Mouse (Mus musculus) kidney, embryonic 15.5 days (tissue): ENCODE measurements around the gene Gm5089. TPM values are rescaled to one million over a fixed set of nuclear protein-coding genes. Genes with fewer than 3 reads are reported as not detected.

ENCODE experiments used
- ATAC-seq: fragments of 200-750 bp; cut with Nextera tagmentation; replicated peaks from 2 replicates; pipeline ENCODE4 v1.8.0; 2017; ENCODE audit warnings: moderate TSS enrichment; ENCODE audit not compliant: low FRiP score
- H3K27ac ChIP-seq: fragments of 300-500 bp; sonication (generic); 2 replicates; pipeline ENCODE4 v1.5.1; 2015; ENCODE audit warnings: mild to moderate bottlenecking, inconsistent platforms
- H3K27me3 ChIP-seq: fragments of 300-500 bp; sonication (generic); 2 replicates; pipeline ENCODE4 v1.6.1; 2015; ENCODE audit warnings: inconsistent platforms
- H3K36me3 ChIP-seq: fragments of 300-500 bp; sonication (generic); 2 replicates; pipeline ENCODE4 v1.6.1; 2015; ENCODE audit warnings: inconsistent platforms
- H3K4me1 ChIP-seq: fragments of 300-500 bp; sonication (generic); 2 replicates; pipeline ENCODE4 v1.6.1; 2015; ENCODE audit warnings: inconsistent platforms
- H3K4me2 ChIP-seq: fragments of 300-500 bp; sonication (generic); 2 replicates; pipeline ENCODE4 v1.6.1; 2015; ENCODE audit warnings: moderate library complexity, mild to moderate bottlenecking, inconsistent platforms
- H3K4me3 ChIP-seq: fragments of 300-500 bp; sonication (generic); replicated peaks from 2 replicates; pipeline ENCODE4 v1.5.1; 2015; ENCODE audit warnings: mild to moderate bottlenecking, inconsistent platforms
- H3K9ac ChIP-seq: fragments of 300-500 bp; sonication (generic); 2 replicates; pipeline ENCODE4 v1.6.1; 2015; ENCODE audit warnings: mild to moderate bottlenecking, inconsistent platforms
- H3K9me3 ChIP-seq: fragments of 300-500 bp; sonication (generic); replicated peaks from 2 replicates; pipeline ENCODE4 v1.6.1; 2016; ENCODE audit warnings: inconsistent platforms
- WGBS: fragments of 180-500 bp; shearing (Covaris S2); methylation state at CpG from one replicate; pipeline ENCODE4 v1.1.7; 2015; ENCODE audit warnings: mixed read lengths; 5-methylcytosine and 5-hydroxymethylcytosine counted together
- polyA plus RNA-seq: library from polyadenylated mRNA; unstranded; fragments of >200 nt; fragmentation: Nextera tagmentation; extraction: Ambion mirVana; gene quantifications from 2 replicates; pipeline ENCODE4 v1.2.1, GENCODE M21; 2015

Gm5089 gene
- polyA plus RNA-seq, 1 experiment from 2014 or later = 0.10 TPM

DNA sequence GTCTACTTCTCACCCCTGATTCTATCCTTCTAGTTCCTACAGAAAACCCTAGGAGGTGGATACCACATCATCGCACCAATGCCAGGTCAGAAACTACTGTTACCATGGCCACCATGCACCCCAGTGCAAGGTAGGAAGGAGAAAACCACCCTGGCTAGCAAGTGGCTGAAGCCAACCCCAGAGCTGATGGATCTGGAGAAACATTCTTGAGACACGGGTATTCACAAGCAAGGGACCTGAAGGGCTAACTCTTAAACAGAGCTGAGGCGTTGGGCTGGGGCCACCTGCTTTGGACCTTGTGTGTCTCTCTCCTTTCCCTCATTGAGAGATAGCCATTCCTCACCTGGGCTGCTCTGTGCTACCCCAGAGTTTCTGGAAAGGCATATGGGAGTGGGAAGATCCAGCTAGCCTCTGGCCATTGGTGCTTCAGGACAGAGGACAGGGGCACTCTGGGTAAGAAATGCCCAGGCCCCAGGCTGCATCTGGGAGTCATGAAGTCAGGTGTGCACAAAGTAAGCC is 47.4 kb downstream of the Gm5089 start:
- Histone ChIP-seq H3K27me3 (peaks cover 67% of the 10 kb centered on the region), H3K27ac (no peak overlapping the region), H3K9me3 (no peaks in the 10 kb centered on the region), H3K4me2 (no peak overlapping the region), H3K4me3 (no peak overlapping the region), H3K4me1 (peaks cover 18% of the 10 kb centered on the region), H3K9ac (no peak overlapping the region), H3K36me3 (no peaks in the 10 kb centered on the region)
- 87% methylated on average over 3 of the region's 3 CpGs for WGBS
- ATAC-seq = no peak

DNA sequence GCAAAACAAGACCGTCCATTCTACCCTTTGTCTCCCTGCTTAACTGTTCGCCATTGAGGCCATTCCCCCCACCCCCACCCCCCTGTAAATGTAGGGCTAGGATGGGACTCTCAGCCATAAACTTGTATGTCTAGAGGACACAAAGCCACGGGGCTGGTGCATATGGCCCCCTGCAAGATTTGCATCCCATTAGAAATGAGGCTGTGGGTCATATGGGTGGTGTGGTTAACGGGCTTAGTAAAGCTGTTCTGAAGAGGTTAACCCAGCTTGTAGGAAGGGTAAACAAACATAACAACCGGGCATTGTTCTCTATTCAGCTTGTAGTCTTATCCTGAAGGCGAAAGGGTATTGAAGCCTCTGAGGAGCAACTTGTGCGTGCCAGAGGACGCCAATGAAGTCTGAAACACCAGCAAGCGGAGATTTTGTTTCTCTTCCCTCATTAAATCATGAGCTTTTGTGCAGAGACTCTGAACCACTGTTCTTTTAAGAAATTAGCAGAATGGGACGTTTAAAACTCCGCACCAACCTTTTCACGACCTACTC is 48.1 kb downstream of the Gm5089 start:
- Histone ChIP-seq H3K27ac (no peak overlapping the region), H3K36me3 (no peaks in the 10 kb centered on the region), H3K4me3 (no peak overlapping the region), H3K4me2 (no peak overlapping the region), H3K27me3 (peaks cover 60% of the 10 kb centered on the region), H3K9me3 (no peaks in the 10 kb centered on the region), H3K4me1 (peaks cover 18% of the 10 kb centered on the region), H3K9ac (no peak overlapping the region)
- 47% methylated on average over 12 of the region's 12 CpGs for WGBS
- no peak for ATAC-seq

DNA sequence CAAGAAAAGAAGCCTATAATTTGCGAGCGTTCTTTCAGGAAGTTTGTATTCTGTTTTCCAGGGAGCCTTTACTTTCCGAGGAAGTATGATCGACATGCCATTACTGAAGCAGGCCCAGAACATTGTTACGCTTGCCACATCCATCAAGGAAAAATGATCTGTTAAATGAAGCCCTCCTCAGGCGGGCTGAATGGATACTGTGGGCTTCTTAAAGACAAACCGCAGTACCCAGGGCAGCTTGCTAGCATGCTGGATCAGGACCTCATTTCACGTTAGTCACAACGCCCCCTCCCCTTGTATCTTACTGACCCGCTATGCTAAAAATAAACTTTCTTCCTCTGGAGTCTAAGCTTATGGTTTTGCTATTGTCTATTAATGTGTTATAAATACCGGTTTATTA is 49.0 kb downstream of the Gm5089 start:
- Histone ChIP-seq H3K4me3 (no peak overlapping the region), H3K36me3 (no peaks in the 10 kb centered on the region), H3K27ac (no peak overlapping the region), H3K4me1 (peaks cover 16% of the 10 kb centered on the region), H3K27me3 (peaks cover 51% of the 10 kb centered on the region), H3K9me3 (no peaks in the 10 kb centered on the region), H3K4me2 (no peak overlapping the region), H3K9ac (no peak overlapping the region)
- whole genome bisulfite sequencing = 68% methylated on average over 11 of the region's 11 CpGs
- ATAC-seq = no peak

DNA sequence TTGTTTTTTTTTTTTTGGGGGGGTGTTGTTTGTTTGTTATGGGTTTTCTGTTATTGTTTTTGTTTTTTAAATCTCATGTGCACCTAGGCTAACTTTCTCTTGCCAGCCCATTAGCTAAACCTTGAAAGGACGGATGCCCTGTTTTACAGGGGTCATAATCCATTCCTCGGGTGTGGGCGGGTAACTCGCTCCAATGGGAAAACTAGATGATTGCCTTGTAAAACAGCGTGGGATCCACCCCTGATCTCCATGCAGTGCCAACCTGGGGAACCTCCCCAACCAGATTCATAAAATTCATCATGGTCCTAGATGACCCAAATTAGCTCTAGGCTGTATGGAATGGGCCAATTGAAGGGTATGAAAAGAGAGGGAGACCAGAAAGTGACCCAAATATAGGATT is 51.0 kb downstream of the Gm5089 start:
- ATAC-seq = no peak
- Histone ChIP-seq H3K4me2 (no peak overlapping the region), H3K27me3 (peaks cover 31% of the 10 kb centered on the region), H3K9ac (no peak overlapping the region), H3K4me1 (no peaks in the 10 kb centered on the region), H3K27ac (no peak overlapping the region), H3K4me3 (no peak overlapping the region), H3K36me3 (no peaks in the 10 kb centered on the region), H3K9me3 (no peaks in the 10 kb centered on the region)
- WGBS = 54% methylated on average over 5 of the region's 5 CpGs

DNA sequence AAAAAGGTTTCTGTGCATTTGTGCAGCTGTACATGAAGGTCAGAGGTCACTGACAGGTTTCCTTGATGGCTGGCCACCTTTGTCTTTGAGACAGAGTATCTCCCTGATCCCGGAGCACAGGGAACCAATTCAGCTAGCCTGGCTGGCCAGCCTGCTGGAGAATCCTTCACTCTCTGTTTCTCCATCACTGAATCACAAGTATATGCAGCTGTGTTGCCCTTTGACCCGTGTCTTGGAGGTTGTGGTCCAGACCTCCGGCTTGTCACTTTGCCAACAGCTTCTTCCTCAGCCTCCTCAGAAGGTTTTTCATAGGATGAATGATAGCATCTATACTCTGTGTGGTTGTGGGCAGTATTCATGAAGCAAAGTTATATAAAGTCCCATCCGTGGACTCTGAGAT is 52.2 kb downstream of the Gm5089 start:
- ATAC-seq = no peak
- Histone ChIP-seq H3K4me2 (no peak overlapping the region), H3K4me1 (no peaks in the 10 kb centered on the region), H3K9ac (no peak overlapping the region), H3K4me3 (no peak overlapping the region), H3K27ac (no peak overlapping the region), H3K27me3 (peaks cover 19% of the 10 kb centered on the region), H3K9me3 (no peaks in the 10 kb centered on the region), H3K36me3 (no peaks in the 10 kb centered on the region)
- WGBS = 62% methylated on average over 4 of the region's 4 CpGs

DNA sequence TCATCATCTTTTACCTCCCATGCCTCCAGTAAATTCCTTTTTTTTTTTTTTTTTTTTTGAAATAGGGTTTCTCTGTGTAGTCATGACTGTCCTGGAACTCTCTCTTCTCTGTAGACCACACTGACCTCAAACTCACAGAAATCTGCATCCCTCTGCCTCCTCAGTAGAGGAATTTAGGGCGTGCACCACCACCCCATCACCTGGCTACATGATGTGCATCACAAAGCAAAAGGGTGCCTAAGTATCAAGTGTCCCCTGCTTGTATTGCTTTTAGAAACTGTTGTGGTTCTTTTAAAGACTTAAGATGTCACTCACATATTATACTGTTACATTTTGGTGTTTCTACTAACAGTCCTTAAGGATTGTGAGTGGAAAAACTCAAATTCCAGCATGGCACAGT is 57.8 kb downstream of the Gm5089 start:
- H3K4me1 ChIP-seq = 0 out of 2 replicates have a peak, but pooled peaks cover 3% of the 10 kb centered on the region
- peaks cover 3% of the 10 kb centered on the region; the same call in 1 of the 2 replicates for H3K27me3 ChIP-seq
- H3K4me2 ChIP-seq = no peak overlapping the region
- H3K9me3 ChIP-seq = no peaks in the 10 kb centered on the region
- H3K9ac ChIP-seq = no peak overlapping the region
- H3K36me3 ChIP-seq = no peaks in the 10 kb centered on the region
- WGBS = 65% methylated on average over 1 of the region's 1 CpGs
- no peak overlapping the region for H3K27ac ChIP-seq
- no peak for ATAC-seq
- H3K4me3 ChIP-seq = no peak overlapping the region

DNA sequence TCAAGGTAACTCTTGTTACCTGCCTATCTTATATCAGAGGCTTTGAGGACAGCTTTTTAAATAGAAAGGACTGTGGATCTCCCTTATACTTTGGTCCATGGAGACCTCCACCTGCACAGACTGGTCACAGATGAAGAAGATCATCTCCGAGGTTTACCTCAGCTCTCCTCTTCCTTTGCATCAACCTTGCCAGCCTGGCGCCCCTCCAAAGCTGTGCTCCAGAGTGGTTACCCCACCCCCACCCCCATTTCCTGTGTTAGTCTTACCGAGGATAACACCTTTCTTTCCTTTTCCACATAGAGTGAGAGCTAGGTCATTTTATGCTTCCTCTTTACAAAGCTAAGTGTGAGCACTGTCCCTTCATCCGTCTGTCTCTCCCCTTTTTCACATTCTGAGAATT is 60.0 kb downstream of the Gm5089 start:
- H3K4me3 ChIP-seq = no peak overlapping the region
- H3K27ac ChIP-seq = no peak overlapping the region
- 43% methylated on average over 4 of the region's 4 CpGs for WGBS
- H3K9me3 ChIP-seq = no peaks in the 10 kb centered on the region
- H3K4me2 ChIP-seq = no peak overlapping the region
- H3K27me3 ChIP-seq = peaks cover 12% of the 10 kb centered on the region; the same call in 1 of the 2 replicates
- no peak overlapping the region for H3K9ac ChIP-seq
- no peak for ATAC-seq
- H3K4me1 ChIP-seq = 0 out of 2 replicates have a peak, but pooled peaks cover 3% of the 10 kb centered on the region
- H3K36me3 ChIP-seq = no peaks in the 10 kb centered on the region

DNA sequence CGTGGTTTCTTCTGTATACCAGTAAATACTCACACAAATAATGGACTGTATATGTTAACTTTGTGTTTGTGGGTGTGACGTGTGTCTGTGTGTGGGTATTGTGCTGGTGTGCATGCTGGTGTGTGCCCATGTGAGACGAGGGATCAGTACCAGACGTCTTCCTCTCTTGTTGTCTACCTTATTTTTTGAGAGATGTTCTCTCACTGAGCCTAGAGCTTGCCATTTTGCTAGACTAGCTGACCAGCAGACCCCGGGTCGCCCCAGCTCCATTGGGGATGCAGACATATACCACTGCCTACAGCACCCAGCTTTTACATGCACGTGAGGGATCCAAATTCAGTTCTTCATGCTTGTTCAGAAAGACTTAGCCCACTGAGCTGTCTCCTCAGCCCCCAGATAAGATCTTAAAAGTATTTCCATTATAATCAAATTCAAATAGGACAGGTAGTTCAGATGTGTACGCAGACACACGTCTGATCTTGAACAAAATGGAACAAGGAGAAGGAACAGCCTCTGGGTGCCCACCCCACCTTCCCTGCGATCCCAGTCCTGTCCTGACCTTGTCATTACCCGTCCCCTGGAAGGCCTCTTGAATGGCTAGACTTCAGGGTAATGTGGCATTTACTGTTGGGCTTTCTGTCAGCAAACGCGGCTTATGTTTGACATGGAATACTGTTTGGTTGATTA is 61.1 kb downstream of the Gm5089 start:
- H3K27me3 ChIP-seq = peaks cover 17% of the 10 kb centered on the region
- no peak for ATAC-seq
- no peak overlapping the region for H3K4me2 ChIP-seq
- 87% methylated on average over 13 of the region's 13 CpGs for WGBS
- H3K4me3 ChIP-seq = no peak overlapping the region
- no peaks in the 10 kb centered on the region for H3K9me3 ChIP-seq
- no peak overlapping the region for H3K9ac ChIP-seq
- H3K36me3 ChIP-seq = no peaks in the 10 kb centered on the region
- 0 out of 2 replicates have a peak, but pooled peaks cover 7% of the 10 kb centered on the region for H3K4me1 ChIP-seq
- H3K27ac ChIP-seq = no peak overlapping the region

DNA sequence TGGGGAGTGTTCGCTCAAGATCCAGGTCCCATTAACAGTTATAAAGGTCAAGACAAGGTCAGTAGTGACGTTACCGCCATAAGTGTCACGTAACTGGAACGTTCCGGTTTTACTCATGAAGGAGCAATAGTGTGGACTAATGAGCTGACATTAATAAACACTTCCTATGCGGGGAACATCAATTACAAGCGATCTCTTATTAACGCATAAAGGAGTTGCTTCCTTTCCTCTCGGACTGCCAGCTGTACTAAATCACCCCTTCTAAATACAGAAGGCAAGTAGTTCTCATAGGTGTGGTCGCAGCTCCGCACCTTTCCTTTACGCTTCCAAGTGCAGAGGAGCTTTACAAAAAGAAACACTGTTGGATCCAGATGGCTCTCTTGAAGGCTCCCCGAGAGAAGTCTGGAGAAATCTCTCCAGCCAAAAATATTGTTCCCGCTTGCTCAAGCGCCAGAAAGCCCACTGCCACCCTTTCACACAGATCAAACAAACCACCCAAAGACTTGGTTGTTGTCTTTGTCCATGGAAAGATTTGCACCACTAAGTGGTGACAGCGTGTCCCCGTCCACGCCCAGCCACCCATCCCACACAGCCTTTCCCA is 62.4 kb downstream of the Gm5089 start:
- ATAC-seq = no peak
- Histone ChIP-seq H3K27ac (no peak overlapping the region), H3K9me3 (no peaks in the 10 kb centered on the region), H3K4me3 (no peak overlapping the region), H3K4me2 (no peak overlapping the region), H3K4me1 (0 out of 2 replicates have a peak, but pooled peaks cover 13% of the 10 kb centered on the region), H3K27me3 (peaks cover 27% of the 10 kb centered on the region), H3K9ac (no peak overlapping the region), H3K36me3 (no peaks in the 10 kb centered on the region)
- 42% methylated on average over 19 of the region's 19 CpGs for WGBS

DNA sequence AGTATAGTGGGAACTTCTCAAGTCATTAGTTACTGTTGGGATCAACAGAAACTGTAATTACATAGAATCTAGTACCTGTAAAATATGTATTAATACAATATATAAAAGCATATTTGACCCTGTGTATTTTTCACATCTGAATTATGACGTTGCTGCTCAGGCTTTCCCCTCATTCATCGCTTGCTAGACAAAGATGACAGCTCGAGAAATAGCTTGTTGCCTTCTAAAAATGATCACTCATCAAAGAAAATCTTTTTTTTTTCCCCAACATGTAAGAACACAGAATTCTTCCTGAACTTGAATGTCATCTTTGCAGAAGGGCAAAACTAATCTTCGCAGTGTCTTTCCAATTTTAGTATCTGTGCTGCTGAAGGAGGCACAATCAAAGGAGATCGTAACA is 63.1 kb downstream of the Gm5089 start:
- no peaks in the 10 kb centered on the region for H3K36me3 ChIP-seq
- no peak for ATAC-seq
- no peak overlapping the region for H3K4me3 ChIP-seq
- H3K9ac ChIP-seq = no peak overlapping the region
- no peak overlapping the region for H3K4me2 ChIP-seq
- H3K4me1 ChIP-seq = 0 out of 2 replicates have a peak, but pooled peaks cover 13% of the 10 kb centered on the region
- 89% methylated on average over 5 of the region's 5 CpGs for WGBS
- peaks cover 27% of the 10 kb centered on the region for H3K27me3 ChIP-seq
- H3K27ac ChIP-seq = no peak overlapping the region
- H3K9me3 ChIP-seq = no peaks in the 10 kb centered on the region

DNA sequence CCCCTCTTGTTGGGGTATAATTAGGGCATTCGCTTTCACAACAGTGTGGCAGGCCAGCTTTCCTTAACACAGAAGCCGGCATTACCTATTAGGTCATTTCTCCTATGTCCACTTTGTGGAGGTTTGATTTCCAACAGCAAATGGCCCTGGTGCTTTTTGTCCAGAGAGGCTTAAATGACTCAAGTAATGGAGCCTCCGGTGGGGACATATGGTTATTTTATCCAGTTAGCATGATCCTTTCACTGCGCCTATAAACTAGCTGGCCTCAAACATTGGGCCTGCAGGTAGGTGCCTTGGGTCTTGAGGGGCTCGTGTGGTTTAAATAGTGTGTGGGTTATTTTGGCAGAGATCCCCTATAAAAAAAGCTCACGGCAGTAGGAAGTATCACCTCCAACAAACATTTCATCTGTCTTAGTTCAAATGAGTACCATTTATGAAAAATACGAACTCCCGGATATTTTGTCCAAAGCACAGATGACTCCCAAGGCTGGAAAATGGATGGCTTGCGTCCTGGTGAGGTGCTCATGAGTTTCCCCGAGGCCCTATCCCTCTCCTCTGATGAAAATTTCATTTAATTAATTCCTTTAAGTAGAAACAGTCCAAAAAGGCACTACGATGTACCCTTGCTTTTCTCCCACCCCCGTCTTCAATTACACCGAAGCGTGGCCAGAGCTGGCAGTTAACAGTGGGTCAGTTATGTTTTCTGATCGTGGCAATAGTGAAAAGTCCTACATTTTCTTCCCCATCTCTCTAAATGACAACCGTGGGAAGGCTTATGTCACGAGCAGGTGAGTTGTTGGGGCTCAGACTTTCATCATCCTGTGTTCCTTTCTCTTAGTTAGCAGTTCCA is 64.4 kb downstream of the Gm5089 start:
- H3K27ac ChIP-seq = no peak overlapping the region
- no peak overlapping the region for H3K4me2 ChIP-seq
- peaks cover 27% of the 10 kb centered on the region for H3K27me3 ChIP-seq
- H3K36me3 ChIP-seq = no peaks in the 10 kb centered on the region
- no peak for ATAC-seq
- H3K4me1 ChIP-seq = 0 out of 2 replicates have a peak, but pooled peaks cover 13% of the 10 kb centered on the region
- no peak overlapping the region for H3K4me3 ChIP-seq
- H3K9me3 ChIP-seq = no peaks in the 10 kb centered on the region
- no peak overlapping the region for H3K9ac ChIP-seq
- WGBS = 88% methylated on average over 17 of the region's 17 CpGs
